Mouse (Mus musculus): ENCODE measurements around the gene Cdyl. TPM values are rescaled to one million over a fixed set of nuclear protein-coding genes. Genes with fewer than 3 reads are reported as not detected.
A peak's percentile ranks its signal among the peaks of the same experiment; 100 is the strongest.

Gene Cdyl
- polyA plus RNA-seq, 1 experiment from 2014 or later: 9.5 TPM

DNA sequence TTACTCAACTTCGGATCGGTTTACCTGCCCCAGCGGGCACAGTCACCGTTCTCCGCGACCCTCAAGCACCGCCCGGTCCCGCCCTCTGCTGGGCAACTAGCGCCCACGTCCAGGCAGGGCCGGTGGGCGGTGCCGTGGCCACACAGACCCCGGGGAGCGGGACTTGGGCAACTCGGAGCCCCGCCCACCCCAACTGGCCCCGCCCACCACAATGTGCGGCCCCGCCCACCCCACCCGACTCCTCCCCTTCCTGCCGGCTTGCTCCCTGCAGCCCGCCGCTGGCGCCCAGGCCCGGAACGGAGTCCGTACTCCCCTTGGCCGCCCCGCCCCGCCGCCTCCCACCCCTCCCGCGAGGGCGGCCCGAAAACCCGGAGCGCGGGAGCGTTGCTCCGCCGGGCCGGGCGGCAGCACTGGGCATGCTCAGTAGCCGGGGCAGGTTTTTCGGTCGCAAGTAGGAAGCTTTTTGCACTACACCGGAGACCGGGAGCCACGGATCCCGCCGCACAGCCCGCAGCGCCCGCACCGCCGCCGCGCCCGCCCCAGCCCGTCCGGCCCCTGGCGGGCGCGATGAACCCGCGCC, 81.5 kb downstream of the Cdyl start:
- peak; percentile 91 for ATAC-seq (ENCODE audit: insufficient read depth)
- H3K27me3 ChIP-seq: no peaks in the 10 kb centered on the region
- WGBS (ENCODE audit: insufficient replicate concordance): under 1% methylated on average over 61 of the region's 68 CpGs
- H3K27ac ChIP-seq (replicated peaks): peak overlapping the region; percentile 96
- H3K4me3 ChIP-seq (replicated peaks): peak overlapping the region; percentile 99
- H3K9me3 ChIP-seq (replicated peaks): no peaks in the 10 kb centered on the region
- peak overlapping the region; percentile 100 for H3K9ac ChIP-seq
- 0 out of 2 replicates have a peak, but pooled peaks cover 3% of the 10 kb centered on the region for H3K36me3 ChIP-seq (replicated peaks)
- peak overlapping the region; percentile 98 for H3K4me2 ChIP-seq
- H3K4me1 ChIP-seq (replicated peaks): peaks cover 54% of the 10 kb centered on the region

DNA sequence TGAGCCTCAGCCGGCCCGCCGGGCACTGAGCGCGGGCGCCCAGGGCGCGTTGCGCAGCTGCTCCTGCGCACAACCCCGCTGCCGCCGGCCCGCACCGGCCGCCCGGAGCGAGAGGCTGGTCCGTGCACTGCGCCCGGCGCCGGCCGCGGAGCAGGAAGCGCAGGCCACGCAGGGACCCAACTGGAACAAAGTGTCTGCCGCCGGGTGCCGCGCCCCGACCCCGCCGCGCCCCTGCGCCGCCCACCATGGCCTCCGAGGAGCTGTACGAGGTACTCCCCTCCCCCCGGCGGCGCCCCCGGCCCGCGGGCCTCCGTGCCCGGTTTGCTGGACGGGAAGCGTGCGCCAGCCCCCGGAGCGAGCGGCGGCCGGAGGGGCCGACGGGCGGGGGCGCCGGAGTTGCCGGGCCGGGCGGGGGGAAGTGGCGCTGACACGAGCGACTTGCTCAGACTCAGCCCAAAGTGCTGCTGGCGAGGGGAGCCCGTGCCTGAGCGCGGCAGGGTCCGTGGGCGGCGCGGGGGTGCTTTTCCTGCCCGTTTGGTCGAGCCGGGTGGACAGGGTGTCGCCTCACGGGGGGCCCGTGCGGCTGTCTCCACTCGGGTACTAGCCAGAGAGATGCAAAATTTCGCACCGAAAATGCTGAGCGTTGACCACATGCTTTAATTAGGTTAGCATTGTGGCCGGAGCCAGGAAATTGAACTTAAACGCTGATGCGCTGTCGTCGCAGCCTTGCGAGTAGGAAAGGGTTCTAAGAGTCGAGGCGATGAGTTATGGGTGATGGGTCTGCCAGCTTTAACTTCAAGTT, 82.2 kb downstream of the Cdyl start:
- Histone ChIP-seq H3K27ac (replicated peaks) (peak overlapping the region; percentile 96), H3K36me3 (replicated peaks) (0 out of 2 replicates have a peak, but pooled peaks cover 8% of the 10 kb centered on the region), H3K4me3 (replicated peaks) (peak overlapping the region; percentile 99), H3K9ac (peak overlapping the region; percentile 100), H3K27me3 (no peaks in the 10 kb centered on the region), H3K9me3 (replicated peaks) (no peaks in the 10 kb centered on the region), H3K4me1 (replicated peaks) (peaks cover 59% of the 10 kb centered on the region), H3K4me2 (peak overlapping the region; percentile 98)
- WGBS (ENCODE audit: insufficient replicate concordance): 1% methylated on average over 86 of the region's 93 CpGs
- peak; percentile 62 for ATAC-seq (ENCODE audit: insufficient read depth)

DNA sequence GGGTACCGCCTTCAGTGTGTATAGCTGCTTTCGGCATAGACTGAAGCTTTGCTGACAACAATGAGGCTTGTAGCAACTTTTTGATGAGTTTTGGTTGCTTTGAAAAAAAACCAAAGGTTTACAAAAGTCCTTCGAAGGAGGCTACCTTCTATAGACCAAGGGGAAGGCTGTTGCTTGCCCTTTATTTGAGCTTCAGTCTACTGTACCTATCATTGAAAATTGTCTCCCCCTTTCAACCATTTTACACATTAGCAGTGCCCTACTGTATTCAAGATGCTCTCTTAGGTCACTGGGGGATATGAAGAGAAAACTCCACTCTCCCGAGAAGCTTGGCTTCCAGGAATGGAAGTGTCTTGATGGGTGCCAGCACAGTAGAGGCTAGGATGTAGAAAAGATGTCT, 83.1 kb downstream of the Cdyl start:
- peak overlapping the region; percentile 99 for H3K4me3 ChIP-seq (replicated peaks)
- WGBS (ENCODE audit: insufficient replicate concordance): 24% methylated on average over 4 of the region's 4 CpGs
- H3K9ac ChIP-seq: peak overlapping the region; percentile 100

DNA sequence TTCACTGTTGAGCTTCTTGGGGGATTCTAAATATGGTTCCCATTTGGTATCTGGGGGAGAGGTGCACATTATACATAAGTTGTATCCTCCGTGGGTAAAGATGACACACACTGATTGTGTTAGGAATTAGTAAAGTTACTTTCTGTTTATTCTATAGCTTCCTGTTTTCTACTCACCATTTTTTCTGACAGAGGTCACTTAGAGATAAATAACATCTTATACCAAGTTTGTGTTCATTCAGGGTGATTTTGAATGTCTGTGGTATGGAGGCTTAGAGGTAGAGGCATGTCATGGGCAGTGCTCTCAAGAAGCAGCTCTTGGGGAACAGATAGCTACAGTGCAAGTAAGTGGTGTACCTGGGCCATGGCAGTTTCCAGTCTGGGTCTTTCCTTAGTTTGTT, 83.6 kb downstream of the Cdyl start:
- Histone ChIP-seq H3K4me1 (replicated peaks) (peaks cover 59% of the 10 kb centered on the region), H3K27me3 (no peaks in the 10 kb centered on the region), H3K9ac (peak overlapping the region; percentile 100), H3K9me3 (replicated peaks) (no peaks in the 10 kb centered on the region), H3K36me3 (replicated peaks) (0 out of 2 replicates have a peak, but pooled peaks cover 8% of the 10 kb centered on the region), H3K27ac (replicated peaks) (peak overlapping the region; percentile 96), H3K4me3 (replicated peaks) (peak overlapping the region; percentile 99), H3K4me2 (peak overlapping the region; percentile 98)
- WGBS (ENCODE audit: insufficient replicate concordance): 17% methylated on average over 1 of the region's 1 CpGs
- ATAC-seq (ENCODE audit: insufficient read depth): no peak

More for the DNA sequence above, 83.1 kb downstream of the Cdyl start:
- Histone ChIP-seq H3K27ac (replicated peaks) (peak overlapping the region; percentile 96), H3K4me1 (replicated peaks) (peaks cover 59% of the 10 kb centered on the region), H3K36me3 (replicated peaks) (0 out of 2 replicates have a peak, but pooled peaks cover 8% of the 10 kb centered on the region), H3K9me3 (replicated peaks) (no peaks in the 10 kb centered on the region), H3K4me2 (peak overlapping the region; percentile 98), H3K27me3 (no peaks in the 10 kb centered on the region)
- no peak for ATAC-seq (ENCODE audit: insufficient read depth)

DNA sequence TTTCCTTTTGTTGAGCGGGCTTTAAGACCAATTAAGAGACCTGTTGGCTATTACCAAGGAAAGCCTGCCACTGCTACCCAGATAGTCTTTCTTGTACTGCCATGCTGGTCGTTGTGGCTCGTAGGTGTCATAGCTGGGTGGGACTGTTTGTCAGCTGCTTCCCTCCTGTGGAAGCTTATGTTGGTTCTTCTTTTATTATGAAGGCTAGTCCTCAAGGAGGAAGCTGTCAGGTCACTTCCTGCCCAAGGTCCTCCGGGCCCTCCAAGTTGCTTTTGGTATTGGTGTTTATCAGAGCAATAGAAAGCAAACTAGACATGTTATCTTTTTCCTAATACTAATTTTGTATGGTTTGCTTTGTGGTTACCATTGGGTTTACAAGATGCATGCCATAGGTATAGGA, 89.6 kb downstream of the Cdyl start:
- Histone ChIP-seq H3K27ac (replicated peaks) (peak overlapping the region; percentile 59), H3K4me1 (replicated peaks) (peaks cover 77% of the 10 kb centered on the region), H3K36me3 (replicated peaks) (0 out of 2 replicates have a peak, but pooled peaks cover 8% of the 10 kb centered on the region), H3K9me3 (replicated peaks) (no peaks in the 10 kb centered on the region), H3K9ac (no peak overlapping the region), H3K27me3 (no peaks in the 10 kb centered on the region), H3K4me2 (peak overlapping the region; percentile 23; the same call in 1 of the 2 replicates), H3K4me3 (replicated peaks) (no peak overlapping the region)
- 37% methylated on average over 4 of the region's 4 CpGs for WGBS (ENCODE audit: insufficient replicate concordance)
- ATAC-seq (ENCODE audit: insufficient read depth): no peak

DNA sequence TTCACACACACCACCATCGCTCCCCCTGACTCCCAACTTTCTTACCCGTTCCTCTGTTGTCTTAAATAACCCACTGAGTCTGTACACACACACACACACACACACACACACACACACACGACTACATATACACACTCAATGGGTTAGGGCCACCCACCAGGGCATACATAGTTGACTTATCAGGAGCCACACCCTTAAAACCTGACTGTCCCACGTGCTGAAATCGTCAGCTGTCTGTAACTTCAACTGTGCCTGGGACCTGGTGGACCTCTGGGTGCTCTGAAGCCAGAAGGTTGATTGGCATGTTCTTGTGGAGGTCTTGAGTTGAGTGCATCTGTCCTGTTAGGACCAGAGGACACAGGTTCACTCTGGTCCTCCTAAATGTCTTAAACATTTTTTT, 90.0 kb downstream of the Cdyl start:
- Histone ChIP-seq H3K9ac (no peak overlapping the region), H3K4me1 (replicated peaks) (peaks cover 77% of the 10 kb centered on the region), H3K4me2 (peak overlapping the region; percentile 28), H3K27ac (replicated peaks) (no peak overlapping the region; the same call in 1 of the 2 replicates), H3K9me3 (replicated peaks) (no peaks in the 10 kb centered on the region), H3K4me3 (replicated peaks) (no peak overlapping the region), H3K27me3 (no peaks in the 10 kb centered on the region), H3K36me3 (replicated peaks) (0 out of 2 replicates have a peak, but pooled peaks cover 8% of the 10 kb centered on the region)
- peak; percentile 70 for ATAC-seq (ENCODE audit: insufficient read depth)
- WGBS (ENCODE audit: insufficient replicate concordance): 42% methylated on average over 5 of the region's 5 CpGs

DNA sequence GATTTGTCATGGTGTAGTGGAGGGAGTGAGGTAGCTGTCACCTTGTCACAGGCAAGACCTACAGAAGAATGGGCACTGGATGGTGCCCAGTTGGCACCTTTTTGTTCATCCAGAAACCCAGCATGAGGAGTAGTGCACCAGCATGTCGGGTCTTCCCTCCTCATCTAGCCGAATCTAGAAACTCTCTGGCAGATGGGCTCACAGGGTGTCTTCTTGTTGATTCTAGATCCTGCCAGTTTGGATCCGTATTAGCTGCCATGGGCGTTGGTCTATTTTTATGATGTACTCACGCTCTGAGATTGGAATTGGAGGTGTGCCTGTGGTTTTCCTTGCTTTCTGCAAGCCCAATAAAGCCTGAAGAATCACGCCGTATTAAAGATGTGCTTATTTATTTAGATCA, 92.4 kb downstream of the Cdyl start:
- Histone ChIP-seq H3K27me3 (no peaks in the 10 kb centered on the region), H3K9ac (no peak overlapping the region), H3K4me1 (replicated peaks) (peaks cover 83% of the 10 kb centered on the region), H3K4me3 (replicated peaks) (no peak overlapping the region), H3K36me3 (replicated peaks) (no peaks in the 10 kb centered on the region), H3K4me2 (peak overlapping the region; percentile 3; the same call in 1 of the 2 replicates), H3K9me3 (replicated peaks) (no peaks in the 10 kb centered on the region), H3K27ac (replicated peaks) (peak overlapping the region; percentile 46; the same call in 1 of the 2 replicates)
- WGBS (ENCODE audit: insufficient replicate concordance): 76% methylated on average over 7 of the region's 7 CpGs
- no peak for ATAC-seq (ENCODE audit: insufficient read depth)

DNA sequence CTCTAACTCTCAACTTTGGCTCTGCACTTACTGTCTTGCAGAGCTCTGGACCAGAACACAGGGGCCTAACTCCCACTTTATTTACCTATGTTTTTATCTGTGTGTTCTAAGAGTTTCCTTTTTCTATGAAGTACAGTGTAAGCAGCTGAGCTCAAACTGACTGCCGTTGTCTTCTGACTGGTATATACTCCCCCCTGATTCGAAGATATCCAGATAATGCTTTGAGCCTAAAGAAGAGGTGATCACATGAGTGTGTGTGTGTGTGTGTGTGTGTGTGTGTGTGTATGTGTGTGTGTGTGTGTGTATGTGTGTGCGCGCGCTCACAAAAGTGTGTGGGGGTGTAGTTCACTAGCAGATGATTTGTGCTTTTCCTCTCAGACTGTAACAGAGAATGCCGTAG, 95.4 kb downstream of the Cdyl start:
- Histone ChIP-seq H3K27me3 (no peaks in the 10 kb centered on the region), H3K9me3 (replicated peaks) (no peaks in the 10 kb centered on the region), H3K4me1 (replicated peaks) (peaks cover 92% of the 10 kb centered on the region), H3K9ac (0 out of 2 replicates have a peak overlapping the region, but pooled peaks have one; percentile 7), H3K4me3 (replicated peaks) (no peak overlapping the region), H3K27ac (replicated peaks) (peak overlapping the region; percentile 77), H3K4me2 (peak overlapping the region; percentile 60), H3K36me3 (replicated peaks) (0 out of 2 replicates have a peak, but pooled peaks cover 7% of the 10 kb centered on the region)
- WGBS (ENCODE audit: insufficient replicate concordance): 70% methylated on average over 6 of the region's 6 CpGs
- no peak for ATAC-seq (ENCODE audit: insufficient read depth)

DNA sequence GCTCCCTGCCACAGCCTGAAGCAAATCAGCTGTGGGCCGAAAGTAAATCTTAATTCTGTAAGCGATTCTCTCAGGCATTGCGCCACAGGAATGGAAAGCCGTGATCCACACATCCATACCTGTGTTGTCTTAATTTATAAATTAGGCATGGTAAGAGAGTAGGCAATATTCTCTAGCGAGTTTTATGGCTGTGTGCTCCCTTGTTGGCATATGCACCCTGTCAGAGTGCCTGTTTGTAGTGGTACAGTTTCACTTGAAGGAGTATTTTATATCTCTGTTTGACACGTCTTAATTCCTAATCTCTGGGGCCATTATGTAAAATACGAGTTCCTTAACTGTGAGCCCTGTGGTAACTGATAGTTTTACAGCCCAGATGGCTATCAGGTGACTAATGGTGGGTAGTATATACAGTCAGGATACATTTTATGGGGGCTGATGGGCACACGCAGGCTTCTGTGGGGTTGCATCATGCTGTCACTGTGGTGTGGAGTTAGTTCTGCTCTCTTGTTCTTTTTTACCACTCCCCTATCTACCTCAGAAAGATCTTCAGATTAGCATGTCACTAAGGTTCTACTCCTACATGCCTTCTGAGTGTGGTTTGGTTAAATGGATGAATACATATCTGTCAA, 96.1 kb downstream of the Cdyl start:
- peaks cover 92% of the 10 kb centered on the region for H3K4me1 ChIP-seq (replicated peaks)

DNA sequence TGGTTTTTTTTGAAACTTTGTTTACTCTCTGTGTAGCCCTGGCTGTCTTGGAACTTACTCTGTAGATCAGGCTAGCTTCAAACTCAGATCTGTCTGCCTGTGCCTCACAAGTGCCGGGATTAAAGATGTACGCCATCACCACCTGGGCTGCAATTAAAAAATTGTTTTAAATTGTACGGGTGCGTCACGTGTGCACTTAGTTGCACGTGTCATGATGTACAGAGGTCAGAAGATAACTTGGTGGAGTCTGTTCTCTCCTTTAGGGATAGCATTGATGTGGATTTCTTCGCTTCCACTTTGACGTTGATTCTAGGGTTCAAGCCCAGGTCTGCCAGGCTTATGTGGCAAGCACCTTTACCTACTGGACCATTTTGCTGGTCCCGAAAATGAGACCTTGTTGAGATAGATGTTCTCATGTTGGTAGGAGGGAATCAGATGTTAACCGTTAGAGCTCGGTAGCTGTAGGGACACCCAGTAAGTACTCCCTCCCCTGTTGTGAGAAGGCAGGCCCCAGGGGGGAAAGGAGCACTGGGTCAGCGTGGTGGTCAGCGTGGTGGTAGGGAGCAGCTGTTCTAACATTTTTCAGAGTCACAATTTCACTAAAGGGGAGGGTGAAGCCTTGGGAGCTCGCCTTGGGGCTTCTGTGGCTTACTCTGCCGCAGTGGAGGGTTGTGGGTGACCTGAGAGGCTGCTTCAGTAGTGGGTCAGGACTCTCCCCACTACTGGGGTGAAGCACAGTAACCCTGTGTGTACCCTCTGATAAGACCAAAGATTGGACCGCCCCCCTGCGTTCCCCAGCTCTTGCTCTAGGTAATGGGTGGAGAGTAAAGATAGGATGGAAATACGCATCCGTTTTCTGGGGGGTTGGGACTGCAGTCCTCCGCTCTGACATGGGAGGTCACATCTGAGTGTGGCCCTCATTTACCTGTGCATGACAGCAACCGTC, 97.0 kb downstream of the Cdyl start:
- H3K27ac ChIP-seq (replicated peaks): peak overlapping the region; percentile 77
- H3K4me2 ChIP-seq: peak overlapping the region; percentile 60
- peak overlapping the region; percentile 19 for H3K4me3 ChIP-seq (replicated peaks)
- ATAC-seq (ENCODE audit: insufficient read depth): peak; percentile 91
- H3K36me3 ChIP-seq (replicated peaks): 0 out of 2 replicates have a peak, but pooled peaks cover 7% of the 10 kb centered on the region
- H3K4me1 ChIP-seq (replicated peaks): peaks cover 97% of the 10 kb centered on the region
- WGBS (ENCODE audit: insufficient replicate concordance): 40% methylated on average over 21 of the region's 21 CpGs
- no peaks in the 10 kb centered on the region for H3K27me3 ChIP-seq
- no peaks in the 10 kb centered on the region for H3K9me3 ChIP-seq (replicated peaks)
- peak overlapping the region; percentile 18; the same call in 1 of the 2 replicates for H3K9ac ChIP-seq

More for the DNA sequence above, 96.1 kb downstream of the Cdyl start:
- peak overlapping the region; percentile 60 for H3K4me2 ChIP-seq
- H3K9ac ChIP-seq: 0 out of 2 replicates have a peak overlapping the region, but pooled peaks have one; percentile 7
- peak; percentile 33; the same call in 1 of the 2 replicates for ATAC-seq (ENCODE audit: insufficient read depth)
- H3K9me3 ChIP-seq (replicated peaks): no peaks in the 10 kb centered on the region
- 0 out of 2 replicates have a peak overlapping the region, but pooled peaks have one; percentile 0 for H3K4me3 ChIP-seq (replicated peaks)
- no peaks in the 10 kb centered on the region for H3K27me3 ChIP-seq
- H3K36me3 ChIP-seq (replicated peaks): 0 out of 2 replicates have a peak, but pooled peaks cover 7% of the 10 kb centered on the region
- H3K27ac ChIP-seq (replicated peaks): peak overlapping the region; percentile 77
- 45% methylated on average over 8 of the region's 8 CpGs for WGBS (ENCODE audit: insufficient replicate concordance)
